Mouse (Mus musculus) E14TG2a.4 (cell line): ENCODE measurements around the gene Lamc1.

Experiments used
- CTCF ChIP-seq: conservative IDR thresholded peaks from 2 replicates; pipeline ENCODE4 v1.5.1; 2014; ENCODE audit warnings: low read length
- POU5F1 ChIP-seq: IDR thresholded peaks from 2 replicates; pipeline ENCODE4 v1.6.1; 2014; ENCODE audit warnings: low read length, borderline replicate concordance

DNA sequence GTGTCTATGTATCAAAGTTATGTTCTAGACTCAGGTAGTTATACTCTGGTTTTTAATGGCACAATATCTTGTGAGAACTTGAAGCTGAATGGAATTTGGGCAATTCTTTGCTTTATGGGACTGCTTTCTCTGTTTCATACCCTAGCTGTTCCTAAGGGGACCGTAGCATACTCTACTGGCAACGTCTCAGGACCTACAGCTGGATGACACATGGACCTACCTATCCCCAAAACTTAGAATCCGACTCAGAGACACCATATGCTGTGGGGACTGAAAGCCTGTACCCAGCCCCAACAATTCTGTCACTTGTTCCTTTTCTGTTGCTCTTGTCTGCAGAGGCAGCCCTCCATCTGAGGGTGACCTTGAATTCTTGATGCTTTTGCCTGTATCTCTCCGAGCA lies 23.3 kb downstream of the Lamc1 start:
- no peak for TF ChIP-seq CTCF
- no peak for TF ChIP-seq POU5F1
